Mouse (Mus musculus) embryonic facial prominence, embryonic 15.5 days (tissue): ENCODE measurements around the gene Copg2. TPM values are rescaled to one million over a fixed set of nuclear protein-coding genes. Genes with fewer than 3 reads are reported as not detected.

Experiments
- ATAC-seq: fragments of 200-750 bp; cut with Nextera tagmentation; 2 replicates; pipeline ENCODE4 v1.8.0; 2017; ENCODE audit warnings: low read depth, moderate TSS enrichment; ENCODE audit not compliant: insufficient number of reproducible peaks, low FRiP score, low TSS enrichment
- H3K27ac ChIP-seq: fragments of 300-500 bp; sonication (generic); replicated peaks from 2 replicates; pipeline ENCODE4 v1.5.1; 2015; ENCODE audit warnings: mild to moderate bottlenecking, inconsistent platforms
- H3K27me3 ChIP-seq: fragments of 300-500 bp; sonication (generic); 2 replicates; pipeline ENCODE4 v1.6.1; 2015; ENCODE audit warnings: inconsistent platforms
- H3K36me3 ChIP-seq: fragments of 300-500 bp; sonication (generic); 2 replicates; pipeline ENCODE4 v1.6.1; 2015; ENCODE audit warnings: mild to moderate bottlenecking, inconsistent platforms
- H3K4me1 ChIP-seq: fragments of 300-500 bp; sonication (generic); 2 replicates; pipeline ENCODE4 v1.6.1; 2015; ENCODE audit warnings: inconsistent platforms
- H3K4me2 ChIP-seq: fragments of 300-500 bp; sonication (generic); replicated peaks from 2 replicates; pipeline ENCODE4 v1.6.1; 2015; ENCODE audit warnings: mild to moderate bottlenecking, inconsistent platforms
- H3K4me3 ChIP-seq: fragments of 300-500 bp; sonication (generic); replicated peaks from 2 replicates; pipeline ENCODE4 v1.5.1; 2015; ENCODE audit warnings: mild to moderate bottlenecking, inconsistent platforms
- H3K9ac ChIP-seq: fragments of 300-500 bp; sonication (generic); 2 replicates; pipeline ENCODE4 v1.6.1; 2015; ENCODE audit warnings: inconsistent platforms
- H3K9me3 ChIP-seq: fragments of 300-500 bp; sonication (generic); replicated peaks from 2 replicates; pipeline ENCODE4 v1.6.1; 2016; ENCODE audit warnings: inconsistent platforms
- WGBS: fragments of 180-500 bp; shearing (Covaris S2); methylation state at CpG from one replicate; pipeline ENCODE4 v1.1.7; 2015; 5-methylcytosine and 5-hydroxymethylcytosine counted together
- polyA plus RNA-seq: library from polyadenylated mRNA; unstranded; fragments of >200 nt; fragmentation: Nextera tagmentation; extraction: Ambion mirVana; gene quantifications from 2 replicates; pipeline ENCODE4 v1.2.1, GENCODE M21; 2015

The Copg2 gene
- polyA plus RNA-seq, 1 experiment from 2014 or later: 26.6 TPM

DNA sequence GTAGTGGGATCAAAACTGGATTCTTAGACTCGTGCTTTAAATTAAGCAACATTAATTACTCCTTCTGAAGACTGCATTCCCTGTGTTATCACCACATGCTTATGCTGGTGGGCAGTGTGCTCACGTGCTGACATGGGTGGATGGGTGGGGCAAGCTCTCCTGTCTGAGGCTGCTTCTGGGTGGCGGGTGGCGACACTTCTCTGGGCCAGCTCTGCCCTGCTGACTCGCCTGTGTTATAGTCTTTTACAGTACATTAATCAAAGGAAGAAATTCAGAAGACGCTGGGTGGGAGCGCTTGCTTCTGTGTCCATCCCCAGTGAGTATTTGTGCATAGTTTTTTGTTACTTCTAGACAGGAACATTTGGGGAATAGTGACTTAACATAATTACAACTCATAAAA, 151.0 kb downstream of the Copg2 start:
- no peak overlapping the region for H3K9ac ChIP-seq
- WGBS: 49% methylated on average over 7 of the region's 7 CpGs
- H3K4me3 ChIP-seq: no peak overlapping the region
- no peaks in the 10 kb centered on the region for H3K9me3 ChIP-seq
- H3K4me2 ChIP-seq: no peak overlapping the region
- no peaks in the 10 kb centered on the region for H3K27me3 ChIP-seq
- no peak for ATAC-seq
- peaks cover 53% of the 10 kb centered on the region for H3K36me3 ChIP-seq
- H3K27ac ChIP-seq: peak overlapping the region; percentile 58
- peaks cover 10% of the 10 kb centered on the region; the same call in 1 of the 2 replicates for H3K4me1 ChIP-seq

- Histone ChIP-seq H3K9ac (no peak overlapping the region), H3K27ac (peak overlapping the region; percentile 35; the same call in 1 of the 2 replicates), H3K4me1 (peaks cover 10% of the 10 kb centered on the region; the same call in 1 of the 2 replicates), H3K4me3 (no peak overlapping the region), H3K36me3 (peaks cover 51% of the 10 kb centered on the region), H3K4me2 (no peak overlapping the region), H3K9me3 (no peaks in the 10 kb centered on the region), H3K27me3 (no peaks in the 10 kb centered on the region)
- WGBS: 77% methylated on average over 10 of the region's 10 CpGs
- ATAC-seq: no peak
Observed at GRCm38 (mm10) chr6:30744846-30745245, 151.7 kb downstream of the Copg2 start.

DNA sequence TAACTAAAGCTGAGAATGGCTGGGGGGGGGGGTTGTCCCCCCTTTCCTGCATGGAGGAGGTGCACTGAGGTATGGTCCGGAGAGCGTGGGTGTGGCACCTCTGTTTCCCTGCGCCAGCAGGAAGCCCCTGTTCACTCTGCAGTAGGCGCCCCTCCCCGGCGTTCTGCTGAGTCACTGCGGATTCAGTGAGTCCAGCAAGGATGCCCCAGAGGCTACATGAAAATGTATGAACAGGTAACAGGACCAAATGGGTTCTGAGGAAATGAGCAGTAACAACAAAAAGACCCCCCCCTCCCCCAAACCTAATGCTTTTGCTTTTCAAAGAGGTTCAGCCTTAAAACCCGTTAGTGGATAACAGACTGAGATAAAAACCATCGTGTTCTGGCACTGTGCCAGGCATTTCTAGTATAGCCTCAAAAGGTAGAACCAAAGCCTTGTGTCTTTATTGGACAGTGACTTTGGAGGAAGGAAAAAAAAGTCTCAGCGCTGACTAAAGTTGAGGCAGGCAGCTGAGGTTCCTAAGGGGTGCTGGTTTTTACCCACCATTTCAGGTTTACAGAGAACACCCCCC, 157.3 kb downstream of the Copg2 start:
- peaks cover 20% of the 10 kb centered on the region for H3K36me3 ChIP-seq
- 46% methylated on average over 10 of the region's 10 CpGs for WGBS

GRCm38 (mm10) chr6:30738464-30739006, 158.1 kb downstream of the Copg2 start:
- ATAC-seq: no peak
- peak overlapping the region; percentile 39 for H3K9ac ChIP-seq
- 46% methylated on average over 20 of the region's 20 CpGs for WGBS
- peak overlapping the region; percentile 51 for H3K4me3 ChIP-seq
- H3K27me3 ChIP-seq: no peaks in the 10 kb centered on the region
- H3K4me2 ChIP-seq: peak overlapping the region; percentile 57
- H3K27ac ChIP-seq: peak overlapping the region; percentile 78
- peaks cover 38% of the 10 kb centered on the region for H3K9me3 ChIP-seq
- peaks cover 12% of the 10 kb centered on the region; the same call in 1 of the 2 replicates for H3K36me3 ChIP-seq
- peaks cover 14% of the 10 kb centered on the region; the same call in 1 of the 2 replicates for H3K4me1 ChIP-seq

More for the DNA sequence above, 157.3 kb downstream of the Copg2 start:
- Histone ChIP-seq H3K4me3 (peak overlapping the region; percentile 51), H3K9me3 (peaks cover 38% of the 10 kb centered on the region), H3K27ac (peak overlapping the region; percentile 78; the same call in 1 of the 2 replicates), H3K4me2 (peak overlapping the region; percentile 57), H3K4me1 (peaks cover 14% of the 10 kb centered on the region; the same call in 1 of the 2 replicates), H3K27me3 (no peaks in the 10 kb centered on the region), H3K9ac (no peak overlapping the region)
- no peak for ATAC-seq

DNA sequence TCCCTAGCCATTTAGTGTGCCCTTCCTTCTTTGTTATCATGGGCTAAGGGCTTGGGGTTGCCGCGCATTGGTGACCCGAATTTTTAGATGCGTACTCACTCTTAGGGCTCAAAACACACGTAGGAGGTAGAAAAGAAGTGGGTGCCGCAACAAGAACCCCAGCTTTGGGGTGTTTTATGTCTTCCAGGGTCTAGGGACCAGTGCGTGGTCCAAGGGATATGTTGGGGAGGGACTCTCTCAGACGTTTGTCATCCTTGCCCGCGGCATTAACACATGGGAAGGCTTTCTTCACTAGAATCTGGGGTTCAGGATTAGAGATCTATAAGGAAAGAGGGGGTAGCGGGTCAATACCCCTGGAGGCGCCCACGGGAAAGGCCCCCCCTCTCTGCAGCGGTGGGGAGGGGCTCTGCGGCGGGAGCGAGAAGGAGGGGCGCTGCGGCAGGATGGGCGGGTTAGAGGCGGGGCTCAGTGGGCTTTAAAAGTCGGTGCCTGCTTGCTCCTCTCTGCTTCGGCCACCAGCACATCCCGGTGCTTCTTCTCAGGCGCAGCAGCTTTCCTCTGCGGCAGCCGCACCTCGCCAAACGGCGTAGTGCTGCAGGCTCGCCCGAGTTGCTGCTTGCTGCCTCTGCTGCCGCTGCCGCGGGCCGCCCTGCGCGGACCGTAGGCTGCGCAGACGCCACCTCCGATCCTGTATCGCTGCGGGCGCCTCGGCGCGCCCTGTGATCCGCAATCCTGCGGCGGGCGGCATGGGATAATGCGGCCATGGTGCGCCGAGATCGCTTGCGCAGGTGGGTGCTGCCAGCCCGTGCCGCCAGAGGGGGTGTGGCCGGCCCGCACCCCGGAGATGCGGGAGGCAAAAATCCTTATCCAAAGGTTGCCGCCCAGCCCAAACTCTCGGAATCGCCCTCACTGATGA, 158.8 kb downstream of the Copg2 start:
- Histone ChIP-seq H3K4me2 (peak overlapping the region; percentile 57), H3K36me3 (peaks cover 7% of the 10 kb centered on the region; the same call in 1 of the 2 replicates), H3K27me3 (no peaks in the 10 kb centered on the region), H3K27ac (peak overlapping the region; percentile 80), H3K4me1 (peaks cover 17% of the 10 kb centered on the region; the same call in 1 of the 2 replicates), H3K9me3 (peaks cover 38% of the 10 kb centered on the region), H3K4me3 (peak overlapping the region; percentile 51), H3K9ac (peak overlapping the region; percentile 39)
- peak; percentile 72 for ATAC-seq
- WGBS: 46% methylated on average over 66 of the region's 66 CpGs

DNA sequence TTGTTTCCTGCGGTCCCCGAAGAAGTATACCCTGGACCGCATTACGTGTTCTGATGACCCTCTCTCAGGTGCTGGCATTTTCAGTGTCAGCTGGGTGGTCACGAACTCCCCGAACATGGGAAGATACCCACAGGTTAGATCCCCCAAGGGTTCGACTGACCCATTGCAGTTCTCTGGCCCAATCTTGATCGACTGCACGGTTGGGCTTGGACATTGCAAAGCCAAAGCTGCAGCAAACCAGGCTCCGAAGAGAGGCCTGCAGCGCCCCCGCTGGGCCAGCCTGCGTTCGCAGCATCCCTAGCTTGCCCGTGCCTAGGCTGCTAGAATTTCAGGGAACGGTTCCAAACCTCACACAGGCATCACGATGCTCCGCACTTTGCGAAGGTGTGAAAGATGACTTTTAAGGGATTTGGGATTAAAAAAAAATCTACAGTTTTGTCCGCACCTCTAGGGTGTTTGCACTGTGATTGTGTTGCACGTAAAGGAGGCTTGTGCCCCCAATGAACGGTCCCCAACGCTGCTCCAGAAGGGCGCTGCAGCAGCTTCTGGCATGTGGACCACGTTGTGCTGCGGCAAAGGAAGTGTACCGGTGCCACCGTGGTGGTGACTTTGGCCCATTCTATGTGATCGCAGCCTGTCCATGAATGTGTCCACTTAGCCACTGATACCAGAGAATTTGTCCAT, 159.6 kb downstream of the Copg2 start:
- H3K9me3 ChIP-seq: peaks cover 38% of the 10 kb centered on the region
- H3K9ac ChIP-seq: no peak overlapping the region
- peaks cover 17% of the 10 kb centered on the region; the same call in 1 of the 2 replicates for H3K4me1 ChIP-seq
- peak; percentile 68 for ATAC-seq
- 57% methylated on average over 29 of the region's 29 CpGs for WGBS
- H3K27me3 ChIP-seq: no peaks in the 10 kb centered on the region
- no peaks in the 10 kb centered on the region for H3K36me3 ChIP-seq
- H3K4me2 ChIP-seq: peak overlapping the region; percentile 57
- peak overlapping the region; percentile 80 for H3K27ac ChIP-seq
- H3K4me3 ChIP-seq: peak overlapping the region; percentile 51

- Histone ChIP-seq H3K4me1 (peaks cover 17% of the 10 kb centered on the region; the same call in 1 of the 2 replicates), H3K27ac (peak overlapping the region; percentile 80), H3K9me3 (peaks cover 38% of the 10 kb centered on the region), H3K27me3 (no peaks in the 10 kb centered on the region), H3K4me3 (no peak overlapping the region), H3K4me2 (peak overlapping the region; percentile 57), H3K9ac (no peak overlapping the region), H3K36me3 (no peaks in the 10 kb centered on the region)
- 53% methylated on average over 13 of the region's 13 CpGs for WGBS
- ATAC-seq: no peak
Observed at GRCm38 (mm10) chr6:30736372-30736762, 160.2 kb downstream of the Copg2 start.

GRCm38 (mm10) chr6:30735728-30736371, 160.7 kb downstream of the Copg2 start:
- Histone ChIP-seq H3K9ac (no peak overlapping the region), H3K4me3 (peak overlapping the region; percentile 12; the same call in 1 of the 2 replicates)

DNA sequence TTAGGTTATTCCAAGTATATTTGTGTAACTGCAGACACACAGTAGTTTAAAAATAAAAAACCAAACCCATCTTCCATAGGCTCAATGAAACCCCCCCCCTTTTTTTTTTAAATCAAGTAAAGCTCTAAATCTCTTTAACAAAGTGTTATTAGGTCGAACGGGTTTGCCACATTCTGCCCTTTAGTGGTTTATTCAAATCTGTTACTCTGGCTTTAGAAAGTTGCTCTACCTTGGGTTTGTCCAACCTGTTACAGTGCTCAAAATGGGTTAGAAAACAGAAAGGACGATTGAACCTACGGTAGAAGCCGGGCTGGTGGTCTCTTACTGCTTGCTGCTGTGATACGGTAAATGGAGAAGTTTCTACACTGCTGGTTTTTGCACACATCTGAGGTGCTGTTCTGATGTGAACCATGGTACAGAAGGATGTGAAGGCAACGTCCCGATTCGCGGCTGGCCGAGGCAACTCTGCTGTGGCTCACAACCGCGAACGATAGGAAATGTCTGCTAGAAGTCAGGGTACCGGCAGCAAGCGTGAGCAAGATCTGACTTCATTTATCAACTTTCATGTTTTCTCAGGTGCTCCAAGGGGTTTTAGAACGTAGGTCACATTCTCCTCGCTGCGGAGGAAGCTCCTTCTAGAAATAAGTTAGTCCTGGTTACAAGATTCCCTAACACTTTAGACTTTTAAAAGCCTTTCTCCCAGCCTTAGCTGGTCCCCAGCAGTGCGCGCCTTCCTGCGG, 161.4 kb downstream of the Copg2 start:
- peak overlapping the region; percentile 12; the same call in 1 of the 2 replicates for H3K4me3 ChIP-seq
- no peaks in the 10 kb centered on the region for H3K27me3 ChIP-seq
- no peaks in the 10 kb centered on the region for H3K36me3 ChIP-seq
- ATAC-seq: no peak
- 47% methylated on average over 22 of the region's 22 CpGs for WGBS
- H3K27ac ChIP-seq: peak overlapping the region; percentile 80
- H3K4me2 ChIP-seq: peak overlapping the region; percentile 57
- H3K9ac ChIP-seq: no peak overlapping the region
- H3K9me3 ChIP-seq: peaks cover 38% of the 10 kb centered on the region
- H3K4me1 ChIP-seq: peaks cover 17% of the 10 kb centered on the region; the same call in 1 of the 2 replicates

More at GRCm38 (mm10) chr6:30735728-30736371, 160.7 kb downstream of the Copg2 start:
- H3K4me1 ChIP-seq: peaks cover 17% of the 10 kb centered on the region; the same call in 1 of the 2 replicates
- H3K27me3 ChIP-seq: no peaks in the 10 kb centered on the region
- H3K4me2 ChIP-seq: peak overlapping the region; percentile 57
- H3K36me3 ChIP-seq: no peaks in the 10 kb centered on the region
- 46% methylated on average over 15 of the region's 15 CpGs for WGBS
- peaks cover 38% of the 10 kb centered on the region for H3K9me3 ChIP-seq
- ATAC-seq: no peak
- H3K27ac ChIP-seq: peak overlapping the region; percentile 80

- Histone ChIP-seq H3K36me3 (no peaks in the 10 kb centered on the region), H3K27me3 (no peaks in the 10 kb centered on the region), H3K27ac (peak overlapping the region; percentile 80), H3K4me1 (peaks cover 21% of the 10 kb centered on the region; the same call in 1 of the 2 replicates), H3K9me3 (peaks cover 36% of the 10 kb centered on the region), H3K9ac (no peak overlapping the region), H3K4me3 (no peak overlapping the region), H3K4me2 (no peak overlapping the region)
- no peak for ATAC-seq
- WGBS: 41% methylated on average over 6 of the region's 6 CpGs
Observed at GRCm38 (mm10) chr6:30734465-30734864, 162.1 kb downstream of the Copg2 start.
